8 mouse cellular contexts compared by ENCODE assay signal in the genomic region with DNA sequence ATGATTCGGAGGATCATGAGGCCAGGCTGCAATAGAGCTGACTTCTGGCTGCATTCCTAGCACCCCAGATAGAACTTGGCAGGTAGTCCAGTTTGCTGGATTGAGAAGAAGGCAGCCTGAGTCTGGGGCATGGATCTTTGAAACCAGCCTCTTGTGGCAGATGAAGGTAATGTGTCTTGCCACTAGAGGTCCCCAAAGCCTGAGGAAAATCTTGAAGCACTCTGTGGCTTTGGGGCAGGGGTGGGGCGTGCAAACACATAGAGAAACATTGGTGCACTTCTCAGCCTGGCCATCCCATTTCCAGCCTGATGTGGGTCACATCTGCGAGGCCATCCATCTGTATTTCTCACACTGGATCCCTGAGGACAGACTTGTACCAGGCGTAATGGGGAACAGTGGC. TPM values are rescaled to one million over a fixed set of nuclear protein-coding genes. Genes with fewer than 3 reads are reported as not detected.
DNase-seq lines count a peak whose midpoint lies in the region; TF ChIP-seq lines count a peak whose summit lies in the region.

No protein-coding gene starts in this region.

- peaks cover 42 to 56% of the 10 kb centered on the region in 2 experiments for H3K36me3 ChIP-seq in CH12.LX (replicated peaks in 1 of 2; ENCODE audit: control insufficient read depth in 1 of 2, insufficient read depth in 1 of 2, low read length in 1 of 2)

- in situ Hi-C loops in CH12.LX (cut with MboI; ENCODE audit: low pct_ligation_motif_present, low pct_unique_long_range_greater_than_20kb, low sequenced_read_pairs), result no loop called here

- H3K9ac ChIP-seq in CH12.LX (ENCODE audit: insufficient read depth, low read depth), result no peak overlapping the region

- TF ChIP-seq RAD21 in CH12.LX (IDR thresholded peaks at IDR 0.05; ENCODE audit: low read depth, low read length), result peak; percentile 79

- no peak overlapping the region for H3K27ac ChIP-seq in CH12.LX (ENCODE audit: insufficient read depth, low read depth)

- no peak for TF ChIP-seq POLR2A in CH12.LX (IDR thresholded peaks at IDR 0.05; ENCODE audit: low read depth, low read length)

- TF ChIP-seq CTCF in CH12.LX (conservative IDR thresholded peaks at IDR 0.05 in 1 of 2, IDR thresholded peaks at IDR 0.05 in 1 of 2; ENCODE audit: low read depth in 2 of 2, low read length in 2 of 2), result peak; percentile 61 to 84

- H3K9me3 ChIP-seq in CH12.LX (replicated peaks; ENCODE audit: low read length), result no peaks in the 10 kb centered on the region

- H3K4me2 ChIP-seq in CH12.LX (ENCODE audit: insufficient read depth, low read depth, poor library complexity, severe bottlenecking), result no peak overlapping the region

- dilution Hi-C loops in CH12.LX (cut with MboI; ENCODE audit: extremely low pct_ligation_motif_present, extremely low pct_unique_long_range_greater_than_20kb, low sequenced_read_pairs), result no loop called here

- H3K4me1 ChIP-seq in CH12.LX (ENCODE audit: control insufficient read depth in 1 of 2, insufficient read depth in 2 of 2), result peaks cover 20 to 68% of the 10 kb centered on the region in 2 experiments

- TF ChIP-seq EP300 in CH12.LX (IDR thresholded peaks at IDR 0.05; ENCODE audit: low read length), result no peak

- peak; percentile 41 for DNase-seq in kidney, adult 9 months
- DNase-seq in kidney, adult 11 months, result no peak
- DNase-seq in B cell, adult 2 months, result peak; percentile 70 to 71
- peak; percentile 76 for DNase-seq in CH12.LX (ENCODE audit: extremely low read depth)
- DNase-seq in cerebellum, postnatal 14 days, result peak; percentile 72 to 75
- peak; percentile 62 for DNase-seq in lung, postnatal 25 days (ENCODE audit: low spot score)
- DNase-seq in ovary, postnatal 36 days (ENCODE audit: low spot score), result no peak
- DNase-seq in left cerebral cortex, adult 11 months (ENCODE audit: low spot score), result no peak

- peaks cover 24% of the 10 kb centered on the region for H3K79me2 ChIP-seq in CH12.LX (replicated peaks; ENCODE audit: control insufficient read depth, extremely low read depth, insufficient read depth, poor library complexity, severe bottlenecking)

- H3K27me3 ChIP-seq in CH12.LX (replicated peaks), result no peaks in the 10 kb centered on the region

- H3K4me3 ChIP-seq in CH12.LX (replicated peaks in 1 of 3; ENCODE audit: low read depth in 2 of 3, low read length in 2 of 3, poor library complexity in 1 of 3), result no peak overlapping the region

TF ChIP-seq in CH12.LX, 34 proteins besides CTCF, POLR2A, EP300 and RAD21:
- TF ChIP-seq SMC3 (IDR thresholded peaks at IDR 0.05; ENCODE audit: low read depth, low read length) (peak; percentile 66), POLR2AphosphoS2 (IDR thresholded peaks at IDR 0.05; ENCODE audit: low read depth, low read length) (no peak), JUN (IDR thresholded peaks at IDR 0.05; ENCODE audit: insufficient read depth, low read depth, low read length) (no peak), MAZ (IDR thresholded peaks at IDR 0.05; ENCODE audit: low read depth, low read length) (0 out of 2 replicates have a peak, but pooled peaks have one; percentile 48), E2F4 (IDR thresholded peaks at IDR 0.05; ENCODE audit: insufficient replicate concordance, low read depth, low read length) (no peak), IRF4 (IDR thresholded peaks at IDR 0.05; ENCODE audit: low read depth, low read length) (peak; percentile 7; the same call in 1 of the 2 replicates), JUND (conservative IDR thresholded peaks at IDR 0.05; ENCODE audit: low read depth, low read length) (no peak), BHLHE40 (IDR thresholded peaks at IDR 0.05; ENCODE audit: low read depth, low read length) (no peak)
TF ChIP-seq in CH12.LX: peak in this region for 3.

RNA-seq across cellular contexts. Expression of a gene that starts 10.1 kb away (rescaled TPM):
- 11.2 and 11.8 TPM in 2 replicates for total RNA-seq in CH12.LX (2012; rRNA removed)
- 2.8 and 3.4 TPM in 2 replicates for total RNA-seq in CH12.LX (2014; rRNA removed)
- polyA plus RNA-seq in CH12.LX (2012; ENCODE audit: insufficient read length, low read depth), result 11.9 and 13.3 TPM in 2 replicates

RNA-seq across cellular contexts. Expression of a gene that starts 10.4 kb away (rescaled TPM):
- total RNA-seq in CH12.LX (2012; rRNA removed) (0.88 and 2.1 TPM in 2 replicates), CH12.LX (2014; rRNA removed) (0.80 and 1.0 TPM in 2 replicates)
- polyA plus RNA-seq in CH12.LX (2012; ENCODE audit: insufficient read length, low read depth), result 1.5 and 2.0 TPM in 2 replicates

Comparison
In these comparisons a context has a peak if more than half of its experiments do, and no peak if none do; other contexts are left out.
1. DNase-seq: peak in kidney, adult 9 months (single experiment), B cell, adult 2 months (2 of 2), CH12.LX (single experiment), cerebellum, postnatal 14 days (2 of 2) and lung, postnatal 25 days (single experiment); none in kidney, adult 11 months (single experiment), ovary, postnatal 36 days (single experiment) and left cerebral cortex, adult 11 months (single experiment).